Mouse (Mus musculus) stomach, postnatal 0 days (tissue): ENCODE data around the gene 1110051M20Rik. TPM values are rescaled to one million over a fixed set of nuclear protein-coding genes. Genes with fewer than 3 reads are reported as not detected.

Experiments used
- ATAC-seq: fragments of 200-750 bp; cut with Nextera tagmentation; 2 replicates; pipeline ENCODE4 v1.8.0; 2017; ENCODE audit not compliant: low FRiP score, low TSS enrichment
- DNase-seq: peaks from one replicate; pipeline ENCODE4 v3.0.0-alpha.2; 2016; ENCODE audit warnings: low spot score
- H3K27ac ChIP-seq: fragments of 300-500 bp; sonication (generic); replicated peaks from 2 replicates; pipeline ENCODE4 v1.5.1; 2014; ENCODE audit warnings: mild to moderate bottlenecking, control low read depth
- H3K27me3 ChIP-seq: fragments of 300-500 bp; sonication (generic); 2 replicates; pipeline ENCODE4 v1.6.1; 2014; ENCODE audit warnings: low read length; ENCODE audit not compliant: control insufficient read depth, insufficient read depth
- H3K36me3 ChIP-seq: fragments of 300-500 bp; sonication (generic); 2 replicates; pipeline ENCODE4 v1.6.1; 2014; ENCODE audit warnings: low read length, mixed read lengths; ENCODE audit not compliant: control insufficient read depth, insufficient read depth
- H3K4me1 ChIP-seq: fragments of 300-500 bp; sonication (generic); replicated peaks from 2 replicates; pipeline ENCODE4 v1.6.1; 2014; ENCODE audit warnings: antibody characterized with exemption; ENCODE audit not compliant: control insufficient read depth, insufficient read depth
- H3K4me2 ChIP-seq: fragments of 300-500 bp; sonication (generic); replicated peaks from 2 replicates; pipeline ENCODE4 v1.6.1; 2014; ENCODE audit warnings: low read depth, mild to moderate bottlenecking, control low read depth, moderate library complexity
- H3K4me3 ChIP-seq: fragments of 300-500 bp; sonication (generic); 2 replicates; pipeline ENCODE4 v1.5.1; 2014; ENCODE audit warnings: low read depth, low read length, control low read depth
- H3K9ac ChIP-seq: fragments of 300-500 bp; sonication (generic); 2 replicates; pipeline ENCODE4 v1.6.1; 2014; ENCODE audit warnings: mild to moderate bottlenecking, low read length, control low read depth, mixed read lengths
- H3K9me3 ChIP-seq: fragments of 300-500 bp; sonication (generic); 2 replicates; pipeline ENCODE4 v1.6.1; 2016; ENCODE audit warnings: low read length; ENCODE audit not compliant: control insufficient read depth
- CTCF ChIP-seq: IDR thresholded peaks from 2 replicates; pipeline ENCODE4 v1.5.1; 2016; ENCODE audit warnings: antibody characterized with exemption, low read depth, mild to moderate bottlenecking, moderate library complexity
- EP300 ChIP-seq: optimal IDR thresholded peaks from 2 replicates; pipeline ENCODE3; 2016; ENCODE audit warnings: antibody characterized with exemption
- WGBS: fragments of 180-500 bp; shearing (Covaris S2); extraction: QIAGEN DNeasy Blood & Tissue Kit; methylation state at CpG from one replicate; pipeline ENCODE4 v1.1.7; 2014; 5-methylcytosine and 5-hydroxymethylcytosine counted together
- polyA plus RNA-seq: library from polyadenylated mRNA; unstranded; fragments of >200 nt; fragmentation: Nextera tagmentation; extraction: Ambion mirVana; gene quantifications from 2 replicates; pipeline ENCODE4 v1.2.1, GENCODE M21; 2015

The 1110051M20Rik gene
- polyA plus RNA-seq, 1 experiment from 2014 or later = 20.3 TPM

- DNase-seq = peak; percentile 26
- Histone ChIP-seq H3K4me1 (no peaks in the 10 kb centered on the region; the same call in 1 of the 2 replicates), H3K27me3 (no peaks in the 10 kb centered on the region), H3K9ac (no peak overlapping the region), H3K4me2 (peak overlapping the region; percentile 32), H3K27ac (peak overlapping the region; percentile 79), H3K9me3 (no peaks in the 10 kb centered on the region), H3K36me3 (no peaks in the 10 kb centered on the region), H3K4me3 (no peak overlapping the region)
- ATAC-seq = peak; percentile 54; the same call in 1 of the 2 replicates
- WGBS = 13% methylated on average over 4 of the region's 4 CpGs
- TF ChIP-seq CTCF (no peak), EP300 (no peak)
Measured at GRCm38 (mm10) chr2:91361068-91361528, 83.4 kb downstream of the 1110051M20Rik start.

GRCm38 (mm10) chr2:91355767-91356166 lies 88.7 kb downstream of the 1110051M20Rik start:
- Histone ChIP-seq H3K4me3 (no peak overlapping the region), H3K9ac (no peak overlapping the region), H3K4me1 (no peaks in the 10 kb centered on the region), H3K27me3 (no peaks in the 10 kb centered on the region), H3K27ac (no peak overlapping the region), H3K9me3 (no peaks in the 10 kb centered on the region), H3K4me2 (no peak overlapping the region), H3K36me3 (no peaks in the 10 kb centered on the region)
- DNase-seq = no peak
- ATAC-seq = no peak
- TF ChIP-seq EP300 (no peak), CTCF (no peak)
- 80% methylated on average over 3 of the region's 3 CpGs for WGBS

- TF ChIP-seq CTCF (no peak), EP300 (no peak)
- Histone ChIP-seq H3K36me3 (no peaks in the 10 kb centered on the region; the same call in 1 of the 2 replicates), H3K27ac (no peak overlapping the region), H3K9me3 (no peaks in the 10 kb centered on the region), H3K27me3 (no peaks in the 10 kb centered on the region), H3K9ac (no peak overlapping the region), H3K4me3 (no peak overlapping the region), H3K4me1 (no peaks in the 10 kb centered on the region), H3K4me2 (no peak overlapping the region)
- DNase-seq = no peak
- 46% methylated on average over 6 of the region's 6 CpGs for WGBS
- no peak; the same call in 1 of the 2 replicates for ATAC-seq
Measured at GRCm38 (mm10) chr2:91354727-91355403, 89.6 kb downstream of the 1110051M20Rik start.

- no peak overlapping the region for H3K4me3 ChIP-seq
- 0 out of 2 replicates have a peak overlapping the region, but pooled peaks have one; percentile 35 for H3K27ac ChIP-seq
- no peak for DNase-seq
- no peak for TF ChIP-seq CTCF
- TF ChIP-seq EP300 = no peak
- H3K36me3 ChIP-seq = no peaks in the 10 kb centered on the region; the same call in 1 of the 2 replicates
- no peak for ATAC-seq
- no peaks in the 10 kb centered on the region for H3K9me3 ChIP-seq
- no peak overlapping the region for H3K4me2 ChIP-seq
- H3K27me3 ChIP-seq = no peaks in the 10 kb centered on the region
- no peaks in the 10 kb centered on the region for H3K4me1 ChIP-seq
- WGBS = 32% methylated on average over 3 of the region's 3 CpGs
- H3K9ac ChIP-seq = no peak overlapping the region
Measured at GRCm38 (mm10) chr2:91353854-91354253, 90.7 kb downstream of the 1110051M20Rik start.

- H3K9me3 ChIP-seq = no peaks in the 10 kb centered on the region
- H3K27me3 ChIP-seq = no peaks in the 10 kb centered on the region
- no peak overlapping the region for H3K9ac ChIP-seq
Measured at GRCm38 (mm10) chr2:91351841-91352240, 92.7 kb downstream of the 1110051M20Rik start.

GRCm38 (mm10) chr2:91349974-91350457 lies 94.5 kb downstream of the 1110051M20Rik start:
- no peaks in the 10 kb centered on the region for H3K9me3 ChIP-seq
- TF ChIP-seq EP300 (no peak), CTCF (no peak)
- WGBS = 23% methylated on average over 6 of the region's 6 CpGs
- ATAC-seq (peak; percentile 93), DNase-seq (peak; percentile 66)
- H3K36me3 ChIP-seq = no peaks in the 10 kb centered on the region; the same call in 1 of the 2 replicates
- no peak overlapping the region for H3K9ac ChIP-seq
- peak overlapping the region; percentile 84 for H3K27ac ChIP-seq
- H3K27me3 ChIP-seq = no peaks in the 10 kb centered on the region
- no peaks in the 10 kb centered on the region for H3K4me1 ChIP-seq
- no peak overlapping the region for H3K4me2 ChIP-seq
- H3K4me3 ChIP-seq = no peak overlapping the region

More at GRCm38 (mm10) chr2:91351841-91352240, 92.7 kb downstream of the 1110051M20Rik start:
- Histone ChIP-seq H3K36me3 (no peaks in the 10 kb centered on the region; the same call in 1 of the 2 replicates), H3K27ac (no peak overlapping the region), H3K4me3 (no peak overlapping the region), H3K4me1 (no peaks in the 10 kb centered on the region), H3K4me2 (no peak overlapping the region)
- no peak for DNase-seq
- TF ChIP-seq CTCF (no peak), EP300 (no peak)
- ATAC-seq = no peak
